Mouse (Mus musculus) midbrain, embryonic 15.5 days (tissue): ENCODE data around the gene Emilin2. TPM values are rescaled to one million over a fixed set of nuclear protein-coding genes. Genes with fewer than 3 reads are reported as not detected.

ENCODE experiments used
- ATAC-seq: fragments of 200-750 bp; cut with Nextera tagmentation; replicated peaks from 2 replicates; pipeline ENCODE4 v1.8.0; 2017; ENCODE audit warnings: moderate TSS enrichment
- H3K27ac ChIP-seq: fragments of 300-500 bp; sonication (generic); 2 replicates; pipeline ENCODE4 v1.5.1; 2015; ENCODE audit warnings: mild to moderate bottlenecking, inconsistent platforms
- H3K27me3 ChIP-seq: fragments of 300-500 bp; sonication (generic); replicated peaks from 2 replicates; pipeline ENCODE4 v1.6.1; 2015; ENCODE audit warnings: inconsistent platforms
- H3K36me3 ChIP-seq: fragments of 300-500 bp; sonication (generic); replicated peaks from 2 replicates; pipeline ENCODE4 v1.6.1; 2015; ENCODE audit warnings: inconsistent platforms
- H3K4me1 ChIP-seq: fragments of 300-500 bp; sonication (generic); 2 replicates; pipeline ENCODE4 v1.6.1; 2015; ENCODE audit warnings: inconsistent platforms
- H3K4me2 ChIP-seq: fragments of 300-500 bp; sonication (generic); 2 replicates; pipeline ENCODE4 v1.6.1; 2015; ENCODE audit warnings: inconsistent platforms, mild to moderate bottlenecking, moderate library complexity
- H3K4me3 ChIP-seq: fragments of 300-500 bp; sonication (generic); 2 replicates; pipeline ENCODE4 v1.5.1; 2015; ENCODE audit warnings: mild to moderate bottlenecking, inconsistent platforms
- H3K9ac ChIP-seq: fragments of 300-500 bp; sonication (generic); 2 replicates; pipeline ENCODE4 v1.6.1; 2015; ENCODE audit warnings: mild to moderate bottlenecking, inconsistent platforms
- H3K9me3 ChIP-seq: fragments of 300-500 bp; sonication (generic); 2 replicates; pipeline ENCODE4 v1.6.1; 2016; ENCODE audit warnings: inconsistent platforms
- WGBS: fragments of 180-500 bp; shearing (Covaris S2); methylation state at CpG from one replicate; pipeline ENCODE4 v1.1.7; 2015; ENCODE audit warnings: mixed read lengths; 5-methylcytosine and 5-hydroxymethylcytosine counted together
- polyA plus RNA-seq: library from polyadenylated mRNA; unstranded; fragments of >200 nt; fragmentation: Nextera tagmentation; extraction: Ambion mirVana; gene quantifications from 2 replicates; pipeline ENCODE4 v1.2.1, GENCODE M21; 2015

The Emilin2 gene
- polyA plus RNA-seq, 1 experiment from 2014 or later: 2.0 TPM

DNA sequence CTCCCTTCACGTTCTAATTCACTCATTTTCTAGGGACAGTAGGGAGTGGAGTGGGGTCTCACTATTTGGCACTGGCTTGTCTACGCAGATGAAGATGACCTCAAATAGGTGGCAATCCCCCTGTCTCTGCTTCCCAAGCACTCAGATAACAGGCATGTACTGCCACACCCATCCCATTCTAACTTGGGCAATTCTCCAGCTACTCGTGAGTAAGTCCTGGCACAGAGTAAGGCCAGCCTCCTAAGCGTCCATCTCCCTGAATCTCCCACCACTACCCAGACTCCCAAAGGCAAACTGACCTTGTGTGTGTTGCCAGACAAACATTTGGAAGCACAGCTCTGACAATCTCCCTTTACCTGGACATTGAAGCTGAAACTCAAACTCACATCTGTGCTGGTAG is 18.9 kb downstream of the Emilin2 start:
- Histone ChIP-seq H3K4me3 (no peak overlapping the region), H3K36me3 (no peaks in the 10 kb centered on the region), H3K27me3 (no peaks in the 10 kb centered on the region), H3K4me1 (no peaks in the 10 kb centered on the region), H3K9ac (no peak overlapping the region), H3K27ac (no peak overlapping the region), H3K4me2 (no peak overlapping the region), H3K9me3 (no peaks in the 10 kb centered on the region)
- no peak for ATAC-seq
- WGBS: 83% methylated on average over 4 of the region's 4 CpGs

GRCm38 (mm10) chr17:71291897-71292420 is 19.8 kb downstream of the Emilin2 start:
- no peak overlapping the region for H3K4me2 ChIP-seq
- no peak overlapping the region for H3K4me3 ChIP-seq
- no peaks in the 10 kb centered on the region for H3K4me1 ChIP-seq
- no peaks in the 10 kb centered on the region for H3K27me3 ChIP-seq
- WGBS: 93% methylated on average over 6 of the region's 6 CpGs
- H3K9ac ChIP-seq: no peak overlapping the region
- no peaks in the 10 kb centered on the region for H3K9me3 ChIP-seq
- no peaks in the 10 kb centered on the region for H3K36me3 ChIP-seq
- no peak for ATAC-seq
- H3K27ac ChIP-seq: no peak overlapping the region

- ATAC-seq: no peak
- H3K27me3 ChIP-seq: no peaks in the 10 kb centered on the region
- no peak overlapping the region for H3K9ac ChIP-seq
- H3K36me3 ChIP-seq: no peaks in the 10 kb centered on the region
- WGBS: 83% methylated on average over 7 of the region's 7 CpGs
- no peaks in the 10 kb centered on the region for H3K4me1 ChIP-seq
- no peak overlapping the region for H3K4me3 ChIP-seq
- H3K4me2 ChIP-seq: no peak overlapping the region
- H3K27ac ChIP-seq: no peak overlapping the region
- H3K9me3 ChIP-seq: no peaks in the 10 kb centered on the region
Observed at GRCm38 (mm10) chr17:71290486-71291410, 21.0 kb downstream of the Emilin2 start.

DNA sequence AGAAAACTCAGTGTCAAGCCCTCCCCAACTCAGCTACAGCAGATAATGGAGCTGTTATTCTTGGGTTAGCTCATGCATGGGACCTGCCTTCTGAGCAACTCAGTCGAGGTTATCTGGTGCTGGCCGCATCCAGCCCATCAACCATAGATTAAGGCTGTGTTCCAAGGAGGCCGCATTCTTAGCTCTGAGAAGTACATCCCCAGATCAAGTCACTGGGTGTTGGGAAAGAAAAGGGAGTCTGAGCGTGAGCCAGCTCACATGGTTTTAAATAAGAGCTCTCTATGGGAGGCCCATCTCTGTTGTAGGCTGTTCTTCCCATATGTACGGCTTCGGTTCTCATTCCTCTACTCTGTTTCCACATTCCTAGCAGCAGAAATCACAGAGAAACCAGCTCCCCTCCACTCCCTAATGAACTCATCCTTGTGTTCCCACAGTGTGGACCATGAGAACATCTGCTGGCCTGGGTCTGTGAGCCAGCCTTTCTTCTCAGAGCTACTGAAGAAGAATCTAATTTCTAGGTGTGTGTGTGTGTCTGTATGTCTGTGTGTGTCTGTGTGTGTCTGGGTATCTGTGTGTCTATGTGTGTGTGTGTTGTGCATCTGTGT is 22.1 kb downstream of the Emilin2 start:
- Histone ChIP-seq H3K9ac (no peak overlapping the region), H3K4me2 (no peak overlapping the region), H3K27ac (no peak overlapping the region), H3K36me3 (no peaks in the 10 kb centered on the region), H3K9me3 (no peaks in the 10 kb centered on the region), H3K4me3 (no peak overlapping the region), H3K27me3 (no peaks in the 10 kb centered on the region), H3K4me1 (no peaks in the 10 kb centered on the region)
- no peak for ATAC-seq
- 65% methylated on average over 6 of the region's 6 CpGs for WGBS

DNA sequence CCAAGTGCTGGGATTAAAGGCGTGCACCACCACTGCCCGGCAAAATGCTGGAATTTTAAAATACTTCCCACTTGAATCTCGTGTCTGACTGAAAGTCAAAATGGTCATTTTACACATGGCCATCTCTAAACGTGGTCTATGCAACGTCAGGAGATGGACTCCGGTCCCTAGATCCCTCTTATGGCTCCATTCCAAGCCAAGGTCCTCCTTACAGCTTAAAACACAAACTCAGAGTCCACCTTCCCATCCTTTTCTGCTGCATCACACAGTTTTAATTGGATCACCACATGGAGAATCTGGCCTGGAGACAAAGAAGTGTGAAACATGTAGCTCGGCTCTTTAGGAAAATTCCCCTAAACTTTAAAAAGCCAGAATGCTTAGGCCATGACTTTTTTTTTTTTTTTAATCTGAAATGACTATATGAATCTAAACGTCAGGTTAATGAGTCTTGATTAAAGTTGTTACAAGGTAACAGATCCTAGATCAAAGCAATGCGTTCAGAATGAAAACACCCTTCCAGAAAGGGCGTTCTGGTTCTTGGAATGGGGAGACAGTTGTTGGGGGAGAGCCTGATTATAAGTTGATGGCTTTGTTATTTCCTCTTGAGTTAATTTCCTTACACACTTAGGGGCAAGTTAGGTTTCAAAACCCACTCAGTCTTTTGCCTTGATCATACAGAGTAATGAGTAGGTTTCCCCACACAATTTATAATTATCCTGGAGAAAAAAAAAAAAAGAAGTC is 22.8 kb downstream of the Emilin2 start:
- no peak for ATAC-seq
- no peaks in the 10 kb centered on the region for H3K27me3 ChIP-seq
- H3K36me3 ChIP-seq: no peaks in the 10 kb centered on the region
- H3K9ac ChIP-seq: no peak overlapping the region
- H3K27ac ChIP-seq: no peak overlapping the region
- no peak overlapping the region for H3K4me2 ChIP-seq
- no peak overlapping the region for H3K4me3 ChIP-seq
- no peaks in the 10 kb centered on the region for H3K9me3 ChIP-seq
- H3K4me1 ChIP-seq: no peaks in the 10 kb centered on the region
- WGBS: 91% methylated on average over 10 of the region's 10 CpGs

DNA sequence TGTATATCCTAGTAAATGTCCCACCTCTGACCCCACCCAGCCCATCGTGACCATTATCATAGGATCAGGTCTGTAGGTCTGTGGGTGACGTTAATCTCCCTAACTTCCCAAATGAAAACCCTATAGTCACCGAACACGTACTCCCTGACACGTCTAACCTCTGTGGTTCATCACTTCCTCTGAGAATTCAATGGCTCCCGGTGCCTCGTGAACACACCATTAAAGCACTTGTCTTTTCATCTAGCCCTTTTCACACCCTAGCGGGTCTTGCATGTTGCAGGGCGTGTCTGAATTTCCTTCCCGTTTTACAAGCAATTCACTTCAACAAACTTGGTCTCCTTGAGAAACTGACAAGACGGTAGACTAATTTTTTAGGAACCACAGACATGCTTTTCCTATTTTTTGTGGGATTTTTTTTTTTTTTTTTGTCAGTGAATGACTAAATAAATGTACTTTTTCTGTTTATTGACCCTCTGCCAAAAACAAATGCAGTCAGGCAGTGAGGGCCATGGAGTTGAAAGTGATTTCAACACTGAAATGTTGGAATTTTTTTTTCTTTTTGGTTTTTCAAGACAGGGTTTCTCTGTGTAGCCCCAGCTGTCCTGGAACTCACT is 23.5 kb downstream of the Emilin2 start:
- no peaks in the 10 kb centered on the region for H3K27me3 ChIP-seq
- H3K4me1 ChIP-seq: no peaks in the 10 kb centered on the region
- no peak overlapping the region for H3K4me3 ChIP-seq
- no peak for ATAC-seq
- no peaks in the 10 kb centered on the region for H3K36me3 ChIP-seq
- 96% methylated on average over 11 of the region's 11 CpGs for WGBS
- H3K4me2 ChIP-seq: no peak overlapping the region
- no peaks in the 10 kb centered on the region for H3K9me3 ChIP-seq
- no peak overlapping the region for H3K9ac ChIP-seq
- no peak overlapping the region for H3K27ac ChIP-seq

- Histone ChIP-seq H3K4me1 (no peaks in the 10 kb centered on the region), H3K36me3 (no peaks in the 10 kb centered on the region), H3K4me2 (no peak overlapping the region), H3K4me3 (no peak overlapping the region), H3K27me3 (no peaks in the 10 kb centered on the region), H3K9me3 (no peaks in the 10 kb centered on the region), H3K9ac (no peak overlapping the region), H3K27ac (no peak overlapping the region)
- no peak for ATAC-seq
- WGBS: 96% methylated on average over 7 of the region's 7 CpGs
Observed at GRCm38 (mm10) chr17:71287586-71287985, 24.2 kb downstream of the Emilin2 start.

DNA sequence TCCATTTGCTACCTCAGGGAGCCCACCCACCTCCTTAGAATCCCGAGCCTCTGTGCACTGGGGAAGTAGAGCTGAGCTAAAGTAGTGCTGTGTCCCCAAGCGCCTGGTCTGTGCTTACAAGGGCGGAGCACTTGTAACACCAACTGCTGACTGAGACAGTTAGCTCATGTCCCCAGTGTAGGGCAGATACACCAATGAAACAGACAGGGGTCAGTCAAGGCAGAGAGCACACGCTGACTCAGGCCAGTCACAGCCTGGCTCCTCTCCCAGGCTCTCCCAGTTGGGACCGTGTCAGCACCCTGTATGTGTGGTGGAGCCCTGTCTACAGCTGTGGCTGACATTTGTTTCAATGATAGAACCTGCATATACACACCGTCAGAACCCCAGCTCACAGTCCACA is 25.8 kb downstream of the Emilin2 start:
- Histone ChIP-seq H3K9ac (no peak overlapping the region), H3K4me1 (no peaks in the 10 kb centered on the region), H3K27me3 (no peaks in the 10 kb centered on the region), H3K27ac (no peak overlapping the region), H3K36me3 (no peaks in the 10 kb centered on the region), H3K9me3 (no peaks in the 10 kb centered on the region), H3K4me2 (no peak overlapping the region), H3K4me3 (no peak overlapping the region)
- 69% methylated on average over 6 of the region's 6 CpGs for WGBS
- ATAC-seq: no peak

DNA sequence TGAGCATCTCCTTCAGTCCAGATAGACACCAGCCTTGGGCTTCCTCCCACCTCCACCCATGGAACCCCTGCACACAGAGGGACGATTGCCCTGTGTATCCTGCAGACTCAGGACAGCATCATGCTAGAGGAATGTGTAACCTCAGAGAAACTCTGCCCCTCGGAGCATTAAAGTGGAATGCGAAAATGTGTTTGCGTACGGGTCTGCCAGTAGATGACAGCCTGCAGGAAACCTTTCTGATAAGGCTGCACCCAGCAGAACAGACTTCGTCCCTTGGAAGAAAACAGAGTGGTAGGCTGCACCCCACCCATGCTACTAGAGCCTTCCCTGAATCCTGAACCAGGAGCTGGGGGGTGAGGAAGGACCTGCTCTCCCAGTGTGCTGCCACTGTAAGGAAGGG is 26.9 kb downstream of the Emilin2 start:
- H3K27me3 ChIP-seq: no peaks in the 10 kb centered on the region
- no peak for ATAC-seq
- no peak overlapping the region for H3K27ac ChIP-seq
- H3K9ac ChIP-seq: no peak overlapping the region
- H3K4me1 ChIP-seq: no peaks in the 10 kb centered on the region
- 80% methylated on average over 6 of the region's 6 CpGs for WGBS
- no peak overlapping the region for H3K4me2 ChIP-seq
- H3K9me3 ChIP-seq: no peaks in the 10 kb centered on the region
- H3K36me3 ChIP-seq: no peaks in the 10 kb centered on the region
- no peak overlapping the region for H3K4me3 ChIP-seq

- no peak overlapping the region for H3K4me3 ChIP-seq
- ATAC-seq: no peak
- H3K4me1 ChIP-seq: no peaks in the 10 kb centered on the region
- no peaks in the 10 kb centered on the region for H3K36me3 ChIP-seq
- H3K9ac ChIP-seq: no peak overlapping the region
- H3K9me3 ChIP-seq: no peaks in the 10 kb centered on the region
- no peak overlapping the region for H3K4me2 ChIP-seq
- H3K27ac ChIP-seq: no peak overlapping the region
- 82% methylated on average over 4 of the region's 4 CpGs for WGBS
- no peaks in the 10 kb centered on the region for H3K27me3 ChIP-seq
Observed at GRCm38 (mm10) chr17:71283237-71283636, 28.5 kb downstream of the Emilin2 start.

- Histone ChIP-seq H3K27ac (no peak overlapping the region), H3K36me3 (no peaks in the 10 kb centered on the region), H3K4me3 (no peak overlapping the region), H3K27me3 (no peaks in the 10 kb centered on the region), H3K4me2 (no peak overlapping the region), H3K4me1 (no peaks in the 10 kb centered on the region), H3K9me3 (no peaks in the 10 kb centered on the region), H3K9ac (no peak overlapping the region)
- no peak for ATAC-seq
- WGBS: 90% methylated on average over 9 of the region's 9 CpGs
Observed at GRCm38 (mm10) chr17:71282716-71283115, 29.1 kb downstream of the Emilin2 start.
